Mouse (Mus musculus) cerebellum, adult 9-11 months (tissue): Measurements from ENCODE around the gene Iqcn.

ENCODE experiments used
- DNase-seq: peaks from one replicate; pipeline ENCODE4 v3.0.0; 2022

Iqcn gene

DNA sequence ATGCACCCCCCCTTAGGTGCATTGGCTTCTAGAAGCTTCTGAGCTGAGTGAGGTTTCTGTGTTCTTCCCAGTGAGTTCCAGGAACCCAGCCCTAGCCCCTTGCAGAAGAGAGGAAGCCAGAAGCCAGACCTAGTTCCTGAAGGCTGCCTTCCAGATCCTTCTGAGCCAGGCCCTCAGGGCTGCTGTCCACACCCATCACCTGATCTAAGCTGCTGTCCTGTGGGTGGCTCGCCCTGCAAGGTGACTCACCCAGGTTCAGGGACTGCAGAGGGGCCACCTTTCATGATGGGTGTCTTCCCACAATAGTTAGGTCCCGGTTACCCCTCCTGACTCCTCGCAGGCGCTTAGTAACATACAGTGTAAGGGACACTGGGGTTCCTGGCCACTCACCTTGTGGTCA, 23.9 kb upstream of the Iqcn start:
- DNase-seq: no peak

DNA sequence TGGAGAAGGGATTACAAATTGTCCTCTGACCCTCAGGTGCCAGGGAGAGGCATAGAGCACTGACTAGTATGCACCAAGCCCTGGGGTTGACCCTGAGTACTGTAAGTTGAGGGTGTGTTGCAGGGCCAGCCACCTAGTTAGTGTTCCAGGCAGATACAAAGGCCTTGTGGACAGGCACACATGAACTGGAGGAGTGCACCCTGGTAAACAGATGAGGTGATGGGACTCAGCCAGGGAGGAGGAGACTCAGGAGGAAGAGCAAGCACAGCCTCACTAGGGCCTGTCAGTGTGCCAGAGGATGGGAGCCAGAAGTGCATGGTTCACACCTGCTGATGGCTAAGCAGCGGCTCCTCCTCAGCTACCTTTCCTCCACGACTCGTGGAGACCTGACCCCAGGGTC, 23.2 kb upstream of the Iqcn start:
- peak; percentile 20 for DNase-seq

DNA sequence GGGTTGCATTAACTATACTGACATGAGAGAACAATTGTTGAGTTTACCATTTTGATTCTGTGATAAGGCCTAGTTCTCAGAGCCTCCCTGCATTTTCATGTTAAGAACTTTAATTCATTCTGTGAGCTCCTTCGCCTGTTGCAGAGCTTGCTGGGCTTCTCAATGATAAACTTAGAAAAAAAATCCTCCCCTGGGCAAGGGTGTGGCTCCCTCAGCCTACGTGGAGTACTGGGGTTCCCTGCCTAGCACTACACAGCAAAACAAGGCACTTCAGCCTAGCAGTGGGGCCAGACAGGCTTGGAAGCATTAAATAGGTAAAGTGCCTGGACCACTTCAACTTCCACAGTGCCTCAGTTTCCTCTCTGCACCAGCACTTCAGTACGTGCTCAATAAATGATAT, 21.8 kb upstream of the Iqcn start:
- no peak for DNase-seq

DNA sequence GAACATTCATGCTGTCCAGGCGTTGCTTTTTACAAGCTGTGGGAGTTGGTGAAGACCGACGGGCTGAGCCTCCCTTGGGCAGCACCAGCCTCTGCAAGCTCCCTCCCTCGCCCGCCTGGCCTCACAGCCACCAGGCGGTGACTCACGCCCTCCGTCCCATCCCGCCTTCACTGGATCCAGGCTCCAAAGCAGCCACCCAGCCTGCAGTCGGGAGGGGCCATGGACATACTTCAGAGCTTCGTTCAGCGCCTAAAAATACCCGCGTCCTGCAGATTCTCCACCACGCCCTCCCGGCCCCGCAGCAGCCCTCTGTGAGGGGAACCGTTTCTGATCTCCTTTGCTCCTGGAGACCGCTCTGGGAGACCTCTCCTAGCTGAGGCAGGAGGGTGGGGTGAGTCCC, 21.1 kb upstream of the Iqcn start:
- peak; percentile 17 for DNase-seq

DNA sequence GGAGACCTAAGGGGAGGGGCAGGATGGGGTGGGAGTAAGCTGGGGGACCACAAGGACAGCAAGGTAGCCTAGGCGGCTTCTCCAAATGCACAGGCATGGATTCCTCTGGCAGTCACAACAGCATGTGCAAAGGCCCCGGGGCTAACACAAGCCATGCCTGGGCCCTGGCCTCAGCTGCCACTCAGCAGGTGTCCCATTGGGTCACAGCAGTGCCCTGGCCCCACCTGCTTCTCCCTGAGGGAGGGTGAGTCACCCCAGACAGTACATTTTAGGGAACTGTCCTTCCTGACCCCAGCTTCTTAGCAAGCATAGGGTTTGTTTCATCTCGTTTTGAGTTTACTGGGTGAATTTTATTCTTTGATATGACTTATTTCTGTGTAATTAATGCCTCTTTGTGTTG, 20.6 kb upstream of the Iqcn start:
- DNase-seq: no peak

DNA sequence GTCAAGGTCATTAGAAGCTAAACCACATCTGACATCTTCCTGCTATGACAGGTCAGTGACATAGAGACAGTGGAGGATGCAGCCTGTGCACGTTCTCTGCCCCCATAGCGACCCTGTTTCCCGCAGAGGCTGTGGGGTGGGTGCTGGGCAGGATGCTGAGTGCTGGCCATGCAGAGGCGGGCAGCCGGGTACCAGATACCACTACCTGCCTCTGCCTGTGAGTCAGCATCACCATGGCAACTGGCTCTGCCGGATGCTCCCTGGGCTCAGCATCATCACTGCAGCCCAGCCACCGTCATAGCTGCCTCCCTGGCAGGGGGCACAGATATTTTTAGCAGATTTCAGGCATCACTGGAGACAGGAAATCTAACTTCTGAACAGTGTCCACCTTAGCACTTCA, 19.0 kb upstream of the Iqcn start:
- DNase-seq: peak; percentile 15

DNA sequence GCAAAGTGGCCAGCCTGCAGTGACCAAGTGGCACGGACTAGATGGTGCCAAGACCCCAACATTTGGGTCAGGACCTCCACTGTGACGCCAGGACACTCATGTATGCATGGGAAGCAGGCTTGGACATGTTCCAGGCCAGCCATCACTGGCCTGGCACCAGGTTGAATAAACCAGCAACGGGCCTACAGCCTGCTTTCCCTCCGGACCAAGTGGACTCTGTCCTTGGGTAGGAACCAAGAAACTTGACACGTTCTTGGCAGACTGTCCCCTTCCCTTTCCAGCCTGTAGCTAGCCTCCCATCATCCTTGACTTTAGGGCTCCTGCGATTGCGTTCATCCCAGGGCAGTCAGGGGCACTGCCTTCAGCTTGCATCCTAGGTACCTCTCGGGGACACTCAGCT, 15.7 kb upstream of the Iqcn start:
- peak; percentile 25 for DNase-seq

DNA sequence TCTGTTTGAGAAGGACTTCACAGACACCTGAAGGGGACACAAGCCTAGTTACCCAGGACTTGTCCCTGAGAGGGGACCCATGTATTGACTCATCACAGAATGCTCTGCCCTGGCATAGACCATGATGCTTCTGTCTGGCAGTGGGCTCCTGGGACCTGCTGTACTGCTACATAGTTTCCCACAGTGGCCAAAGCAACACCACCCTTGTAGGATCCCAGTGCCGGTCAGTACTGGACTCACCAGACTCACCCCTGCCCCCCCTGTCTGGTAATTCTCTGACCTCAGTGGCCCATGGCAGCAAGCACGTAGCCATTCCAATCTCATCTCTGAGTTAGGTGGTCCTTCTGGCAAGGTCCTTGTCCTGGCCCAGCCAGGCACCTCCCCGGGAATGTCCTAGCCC, 15.1 kb upstream of the Iqcn start:
- no peak for DNase-seq

DNA sequence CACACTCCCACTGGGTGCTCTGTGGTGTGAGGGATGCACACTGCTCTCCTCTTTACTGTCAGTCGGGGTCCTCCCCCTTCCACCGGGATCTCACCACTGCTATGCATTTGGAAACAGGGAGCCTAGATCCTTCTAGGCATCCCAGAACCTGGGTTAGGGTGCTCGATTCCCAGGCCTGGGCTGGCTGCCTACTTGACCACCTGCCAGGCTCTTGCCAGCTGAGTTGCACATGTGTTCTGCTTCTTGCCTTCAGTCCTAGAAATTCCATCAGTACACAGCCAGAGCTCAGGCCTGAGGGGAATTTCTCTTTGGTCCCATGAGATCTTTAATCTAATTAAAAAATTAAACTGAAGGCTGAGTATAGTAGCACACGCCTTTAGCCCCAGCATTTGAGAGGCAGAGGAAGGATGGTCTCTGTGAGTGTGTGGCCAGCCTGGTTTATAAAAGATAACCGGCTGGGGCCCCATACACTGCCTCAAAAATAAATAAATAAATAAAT, 13.3 kb upstream of the Iqcn start:
- DNase-seq: no peak

DNA sequence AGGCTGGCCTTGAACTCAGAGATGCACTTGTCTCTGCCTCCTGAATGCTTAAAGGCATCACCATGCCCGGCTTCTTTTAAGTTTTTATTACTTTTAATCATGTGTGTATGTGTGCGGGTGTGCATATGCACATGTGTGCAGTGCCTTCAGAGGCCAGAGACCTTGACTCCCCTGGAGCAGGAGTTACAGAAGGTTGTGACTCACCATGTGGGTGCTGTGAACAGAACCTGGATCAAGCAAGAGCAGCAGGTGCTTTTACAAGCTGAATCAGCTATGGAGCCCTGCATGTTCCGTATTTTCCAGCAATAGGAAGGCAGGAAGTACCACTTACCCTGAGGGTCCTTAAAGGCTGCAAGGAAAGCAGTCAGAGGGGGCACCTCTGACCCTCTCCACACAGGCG, 12.0 kb upstream of the Iqcn start:
- DNase-seq: no peak

DNA sequence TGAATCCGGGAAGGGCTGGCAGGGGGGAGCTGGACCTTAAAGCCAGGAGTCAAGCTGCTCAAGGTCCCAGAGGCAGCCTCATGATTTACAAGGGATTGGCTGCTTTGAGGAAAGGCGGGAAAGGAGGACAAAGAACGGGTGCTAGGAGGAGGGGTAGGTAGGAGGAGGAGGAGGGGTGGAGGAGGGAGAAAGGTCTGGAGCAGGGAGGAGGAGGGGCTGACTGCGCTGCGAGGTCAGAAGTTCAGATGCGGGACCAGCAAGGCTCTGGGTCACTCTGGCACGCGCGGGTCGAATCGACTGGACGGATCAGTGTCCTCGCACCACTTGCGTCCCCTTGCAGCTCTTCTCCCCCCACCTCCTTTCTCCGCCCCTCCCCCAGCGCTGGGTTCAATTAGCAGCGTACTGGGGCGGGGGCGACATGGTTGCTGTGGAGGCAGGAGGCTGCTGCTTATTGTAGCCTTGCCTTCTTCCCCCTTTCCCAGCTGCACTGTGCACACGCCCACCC, 11.5 kb upstream of the Iqcn start:
- no peak for DNase-seq

DNA sequence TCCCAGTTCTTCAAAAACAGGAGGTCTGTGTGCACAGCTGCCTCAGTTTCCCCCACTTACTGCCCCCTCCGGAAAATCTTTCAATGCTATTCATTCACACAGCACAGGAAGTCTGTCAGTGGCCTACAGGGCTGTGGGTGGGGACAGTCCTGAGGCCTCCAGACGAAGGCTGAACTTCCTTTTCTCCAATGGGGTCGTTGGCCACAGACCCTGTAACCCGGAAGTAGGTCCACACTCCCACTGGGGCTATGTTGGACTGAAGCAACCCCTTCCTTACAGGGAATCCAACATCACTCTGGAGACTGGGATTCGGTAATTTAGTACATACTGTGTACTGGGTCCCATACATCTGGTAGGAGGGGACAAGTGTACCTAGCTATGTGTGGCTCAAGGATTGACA, 9.6 kb upstream of the Iqcn start:
- DNase-seq: no peak

DNA sequence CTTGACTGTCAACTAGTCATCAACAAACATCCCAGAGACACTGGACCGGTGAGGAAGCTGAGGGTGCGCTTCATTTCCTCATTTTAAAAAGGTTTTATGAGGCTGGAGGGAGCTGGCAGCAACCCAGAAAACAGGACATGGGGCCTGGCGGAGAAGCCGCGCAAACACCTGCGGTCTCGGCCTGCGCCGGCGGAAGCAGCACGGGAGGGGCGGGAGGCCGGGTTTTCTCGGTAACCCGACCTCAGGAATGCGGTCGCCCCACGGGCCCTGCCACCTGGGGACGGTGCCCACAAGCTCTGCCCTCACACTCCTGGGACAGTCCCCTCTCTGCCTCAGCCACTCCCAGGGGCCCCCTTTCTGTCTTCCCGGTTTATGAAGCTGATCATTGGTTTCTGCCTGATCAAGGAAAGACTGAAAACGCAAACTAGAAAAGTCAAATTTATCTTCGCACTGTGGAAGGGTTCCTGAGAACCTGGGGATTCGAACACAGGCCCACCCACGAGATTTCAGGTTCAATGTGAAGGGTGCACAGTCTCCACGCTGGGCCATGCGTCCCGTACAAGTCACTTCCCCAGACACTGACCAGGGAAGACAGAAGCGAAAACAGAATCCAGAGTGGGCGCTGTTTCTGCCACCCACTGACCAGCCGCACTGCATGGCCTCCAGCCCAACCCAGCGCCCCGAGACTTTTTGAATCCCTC, 7.8 kb upstream of the Iqcn start:
- peak; percentile 69 for DNase-seq

DNA sequence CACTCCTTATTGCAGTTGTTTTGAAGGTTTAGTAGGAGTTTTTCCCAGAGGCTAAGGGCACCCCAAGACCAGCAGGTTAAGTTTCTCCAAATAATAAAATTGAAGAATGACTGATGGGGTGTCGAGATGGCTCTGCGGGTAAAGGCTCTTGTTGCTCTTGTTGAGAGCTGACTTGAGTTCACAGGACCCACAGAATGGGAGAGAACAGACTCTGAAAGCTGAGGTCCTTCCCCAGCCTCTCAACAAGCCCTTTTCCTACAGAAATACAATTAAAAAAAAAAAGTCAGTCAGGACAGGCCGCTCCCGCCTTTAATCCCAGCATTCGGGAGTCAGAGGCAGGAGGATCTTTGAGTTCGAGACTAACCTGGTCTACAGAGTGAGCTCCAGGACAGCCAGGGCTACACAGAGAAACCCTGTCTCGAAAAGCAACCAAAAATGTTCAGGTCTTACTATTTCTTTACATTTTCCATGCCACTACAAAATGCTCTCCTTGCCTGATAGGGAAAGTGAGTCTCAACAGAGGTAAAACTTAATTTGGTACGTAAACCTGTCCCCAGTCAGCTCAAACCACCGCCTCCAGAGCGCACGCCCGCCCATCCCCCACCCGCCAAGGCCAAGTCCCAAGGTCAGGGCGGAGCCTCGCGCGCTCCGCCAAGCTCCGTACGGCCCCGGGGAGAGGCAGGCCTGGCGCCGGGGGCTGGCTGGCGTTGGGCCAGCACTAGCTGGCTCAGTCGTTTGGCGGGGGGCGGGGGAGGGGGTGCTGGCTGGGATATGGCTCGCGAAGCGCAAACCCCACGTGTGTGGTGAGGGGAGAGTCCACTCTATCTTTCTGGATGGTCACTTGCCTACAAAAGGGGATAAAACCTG, 7.0 kb upstream of the Iqcn start:
- peak; percentile 74 for DNase-seq

DNA sequence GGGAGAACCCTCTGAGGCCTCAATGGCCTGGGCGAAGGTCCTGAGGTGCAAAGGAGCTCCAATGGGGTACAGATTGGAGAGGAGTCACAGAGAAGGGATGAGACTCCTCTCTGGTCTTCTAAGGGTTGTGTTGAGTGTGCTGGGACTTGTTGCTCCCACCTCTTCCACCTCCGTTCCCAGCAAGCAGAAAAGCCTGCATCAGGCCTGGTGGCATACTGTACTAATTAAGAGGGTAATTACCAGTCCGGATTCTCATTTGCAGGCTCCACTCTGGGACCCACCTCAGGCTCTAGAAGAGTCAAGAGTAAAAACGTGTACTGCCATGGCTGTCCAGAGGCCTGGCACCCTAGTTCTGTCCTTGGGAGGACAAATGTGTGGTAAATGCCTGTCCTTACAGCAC, 6.3 kb upstream of the Iqcn start:
- peak; percentile 57 for DNase-seq

DNA sequence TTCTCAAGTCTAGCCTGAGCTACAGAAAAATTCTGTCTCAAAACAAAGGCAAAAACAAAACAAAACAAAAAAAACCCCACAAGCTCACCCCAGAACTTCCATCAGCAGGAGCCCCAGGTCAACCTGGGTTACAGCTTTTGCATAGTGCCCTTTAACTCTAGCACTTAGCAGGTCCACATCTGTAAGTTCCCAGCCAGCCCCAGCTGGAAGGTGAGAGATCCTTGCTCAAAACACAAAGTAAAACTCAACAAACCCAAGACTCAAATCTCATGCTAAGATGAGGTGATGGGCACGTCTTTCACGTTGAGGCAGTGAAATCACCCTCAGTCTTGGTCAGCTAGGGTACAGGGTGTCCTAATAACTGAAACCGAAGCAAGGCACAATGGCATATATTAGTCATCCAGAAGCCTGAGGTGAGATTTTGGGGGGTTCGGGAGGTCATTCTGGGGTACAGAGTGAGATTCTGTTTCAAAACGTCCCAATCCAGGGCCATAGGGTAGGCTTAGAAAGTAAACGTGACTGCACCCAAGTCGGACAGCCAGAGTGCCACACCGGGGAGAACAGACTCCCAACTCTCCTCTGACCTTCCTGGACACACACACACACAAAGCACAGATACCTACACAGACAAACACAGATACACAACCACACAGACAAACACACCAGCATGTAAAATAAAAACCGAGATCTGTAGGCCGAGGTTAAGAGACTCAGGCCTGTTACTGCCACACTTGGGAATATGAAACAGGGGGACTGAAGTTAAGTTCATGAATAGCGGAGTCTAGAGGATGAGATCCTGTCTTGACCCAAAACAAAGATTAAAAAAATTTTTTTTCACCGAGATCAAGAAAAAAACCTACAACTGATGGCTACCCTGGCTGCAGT, 5.6 kb upstream of the Iqcn start:
- DNase-seq: no peak

DNA sequence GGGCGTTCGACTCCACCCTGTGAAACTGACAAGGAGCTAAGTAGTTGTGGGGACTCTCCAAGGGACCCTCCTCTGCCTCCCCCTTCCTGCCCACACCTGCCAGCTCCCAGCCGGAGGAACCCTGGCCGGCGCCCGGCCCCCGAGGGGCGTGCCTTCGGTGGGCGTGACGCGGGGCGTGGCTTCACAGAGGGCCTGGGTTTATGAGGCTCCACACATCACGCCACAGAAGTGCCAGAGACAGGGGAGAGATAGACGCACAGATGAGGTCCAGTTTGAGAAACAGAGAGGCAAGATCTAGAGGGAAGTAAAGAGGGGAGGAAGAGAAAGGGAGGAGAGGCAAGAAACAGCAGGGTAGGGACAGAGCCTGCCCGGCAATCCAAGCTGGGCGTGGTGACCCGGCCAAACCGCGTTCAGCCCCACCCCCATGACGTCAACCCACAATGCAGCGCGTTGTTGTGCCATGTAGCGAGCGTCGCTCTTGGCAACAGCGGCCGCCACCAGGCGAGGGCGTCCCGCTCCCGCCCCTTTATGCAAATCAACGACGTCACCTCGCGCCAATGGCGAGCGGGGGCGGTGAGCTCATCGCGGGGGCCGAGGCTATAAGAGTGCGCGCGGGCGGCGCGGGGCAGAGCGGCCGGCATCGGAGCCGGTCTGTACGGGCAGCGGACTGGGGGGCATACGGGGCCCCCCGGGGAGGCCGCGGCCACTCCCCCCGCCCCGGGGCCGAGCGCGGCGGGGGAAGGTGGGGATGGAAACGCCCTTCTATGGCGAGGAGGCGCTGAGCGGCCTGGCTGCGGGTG, 4.7 kb upstream of the Iqcn start, which contains the start of gene Jund:
Gene Jund, plus strand, starts transcription at position 640 of the 800 bp plus-strand sequence.
- peak; percentile 99 for DNase-seq

DNA sequence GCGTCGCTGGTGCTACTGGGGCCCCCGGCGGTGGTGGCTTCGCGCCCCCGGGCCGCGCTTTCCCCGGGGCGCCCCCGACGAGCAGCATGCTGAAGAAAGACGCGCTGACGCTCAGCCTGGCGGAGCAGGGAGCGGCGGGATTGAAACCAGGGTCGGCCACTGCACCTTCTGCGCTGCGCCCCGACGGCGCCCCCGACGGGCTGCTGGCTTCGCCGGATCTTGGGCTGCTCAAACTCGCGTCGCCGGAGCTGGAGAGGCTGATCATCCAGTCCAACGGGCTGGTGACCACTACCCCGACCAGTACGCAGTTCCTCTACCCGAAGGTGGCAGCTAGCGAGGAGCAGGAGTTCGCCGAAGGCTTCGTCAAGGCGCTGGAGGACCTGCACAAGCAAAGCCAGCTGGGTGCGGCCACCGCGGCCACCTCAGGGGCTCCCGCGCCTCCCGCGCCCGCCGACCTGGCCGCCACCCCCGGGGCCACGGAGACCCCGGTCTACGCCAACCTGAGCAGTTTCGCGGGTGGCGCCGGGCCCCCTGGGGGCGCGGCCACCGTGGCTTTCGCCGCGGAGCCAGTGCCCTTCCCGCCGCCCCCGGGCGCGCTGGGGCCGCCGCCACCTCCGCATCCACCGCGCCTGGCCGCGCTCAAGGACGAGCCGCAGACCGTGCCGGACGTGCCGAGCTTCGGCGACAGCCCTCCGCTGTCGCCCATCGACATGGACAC, 4.0 kb upstream of the Iqcn start:
- DNase-seq: no peak

DNA sequence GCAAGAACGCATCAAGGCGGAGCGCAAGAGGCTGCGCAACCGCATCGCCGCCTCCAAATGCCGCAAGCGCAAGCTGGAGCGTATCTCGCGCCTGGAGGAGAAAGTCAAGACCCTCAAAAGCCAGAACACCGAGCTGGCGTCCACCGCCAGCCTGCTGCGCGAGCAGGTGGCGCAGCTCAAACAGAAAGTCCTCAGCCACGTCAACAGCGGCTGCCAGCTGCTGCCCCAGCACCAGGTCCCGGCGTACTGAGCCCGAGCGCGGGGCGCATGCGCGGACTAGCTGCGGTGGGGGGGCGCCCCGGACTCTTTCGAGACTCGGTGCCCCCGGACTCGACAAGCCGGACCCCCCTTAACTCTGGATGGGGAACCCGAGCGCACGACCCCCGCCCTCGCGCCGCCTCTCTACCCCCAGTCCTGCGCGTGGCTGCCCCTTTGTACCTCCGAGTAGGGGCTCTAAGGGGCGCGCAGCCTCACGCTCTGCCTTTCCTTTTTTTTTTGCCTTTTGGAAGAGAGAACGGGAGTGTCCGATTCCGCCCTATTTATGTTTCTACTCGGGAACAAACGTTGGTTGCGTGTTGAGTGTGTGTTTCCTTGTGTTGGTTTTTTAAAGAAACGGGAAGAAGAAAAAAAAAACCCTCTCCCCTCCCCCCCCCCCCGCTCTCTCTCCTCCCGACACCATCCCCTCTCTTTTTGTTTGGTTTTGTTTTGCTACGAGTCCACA, 3.3 kb upstream of the Iqcn start:
- DNase-seq: peak; percentile 92

DNA sequence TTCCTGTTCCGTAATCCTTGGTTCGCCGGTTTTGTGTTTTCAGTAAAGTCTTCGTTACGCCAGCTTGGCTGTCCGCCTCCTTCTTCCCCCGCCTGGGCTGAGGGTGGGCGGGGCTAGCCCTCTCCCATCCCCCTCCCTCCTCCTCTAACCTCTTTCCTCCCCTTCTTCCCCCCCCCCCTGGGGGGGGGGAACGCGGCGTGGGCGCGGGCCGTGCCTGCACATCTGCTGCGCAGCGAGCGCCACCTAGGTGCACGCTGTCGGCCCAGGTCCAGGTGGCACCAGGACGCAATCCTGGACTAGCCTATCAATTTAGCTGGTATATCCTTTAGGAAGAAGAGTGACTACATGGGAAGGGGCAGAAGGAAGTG, 2.7 kb upstream of the Iqcn start:
- DNase-seq: peak; percentile 90
